Mouse (Mus musculus): ENCODE measurements around the gene Ace3. TPM values are rescaled to one million over a fixed set of nuclear protein-coding genes. Genes with fewer than 3 reads are reported as not detected.
A peak's percentile ranks its signal among the peaks of the same experiment; 100 is the strongest.

Ace3 gene
- polyA plus RNA-seq, 1 experiment from 2014 or later: not detected

- Histone ChIP-seq H3K36me3 (replicated peaks; ENCODE audit: insufficient read depth, low read length) (no peaks in the 10 kb centered on the region), H3K4me3 (ENCODE audit: low read depth, low read length) (no peak overlapping the region), H3K4me1 (ENCODE audit: insufficient read depth) (0 out of 2 replicates have a peak, but pooled peaks cover 3% of the 10 kb centered on the region), H3K9me3 (ENCODE audit: low read length) (no peaks in the 10 kb centered on the region), H3K27ac (ENCODE audit: low read depth) (no peak overlapping the region), H3K27me3 (ENCODE audit: insufficient read depth, low read length) (peaks cover 10% of the 10 kb centered on the region), H3K9ac (replicated peaks) (no peak overlapping the region), H3K4me2 (ENCODE audit: low read depth, low read length) (no peak overlapping the region)
- no peak for DNase-seq
- ATAC-seq: no peak
- TF ChIP-seq CTCF (IDR thresholded peaks at IDR 0.05; ENCODE audit: low read depth) (no peak), EP300 (IDR thresholded peaks at IDR 0.05; ENCODE audit: low read depth) (no peak)
- 6% methylated on average over 17 of the region's 17 CpGs for WGBS (ENCODE audit: insufficient replicate concordance)
These were observed 35.1 kb upstream of the Ace3 start for GRCm38 (mm10) chr11:105959355-105959754.

GRCm38 (mm10) chr11:105964691-105965090 is 29.8 kb upstream of the Ace3 start:
- DNase-seq: no peak
- Histone ChIP-seq H3K4me3 (ENCODE audit: low read depth, low read length) (no peak overlapping the region), H3K9me3 (ENCODE audit: low read length) (no peaks in the 10 kb centered on the region), H3K4me2 (ENCODE audit: low read depth, low read length) (no peak overlapping the region), H3K36me3 (replicated peaks; ENCODE audit: insufficient read depth, low read length) (no peaks in the 10 kb centered on the region), H3K4me1 (ENCODE audit: insufficient read depth) (peaks cover 5% of the 10 kb centered on the region; the same call in 1 of the 2 replicates), H3K27me3 (ENCODE audit: insufficient read depth, low read length) (peaks cover 38% of the 10 kb centered on the region), H3K9ac (replicated peaks) (no peak overlapping the region), H3K27ac (ENCODE audit: low read depth) (no peak overlapping the region)
- WGBS (ENCODE audit: insufficient replicate concordance): 66% methylated on average over 5 of the region's 5 CpGs
- TF ChIP-seq EP300 (IDR thresholded peaks at IDR 0.05; ENCODE audit: low read depth) (no peak), CTCF (IDR thresholded peaks at IDR 0.05; ENCODE audit: low read depth) (0 out of 2 replicates have a peak, but pooled peaks have one; percentile 30)
- ATAC-seq: no peak

GRCm38 (mm10) chr11:105966288-105966687 is 28.2 kb upstream of the Ace3 start:
- peaks cover 48% of the 10 kb centered on the region for H3K27me3 ChIP-seq (ENCODE audit: insufficient read depth, low read length)
- no peak for ATAC-seq
- WGBS (ENCODE audit: insufficient replicate concordance): 63% methylated on average over 4 of the region's 4 CpGs
- H3K9ac ChIP-seq (replicated peaks): no peak overlapping the region
- H3K4me1 ChIP-seq (ENCODE audit: insufficient read depth): peaks cover 5% of the 10 kb centered on the region; the same call in 1 of the 2 replicates
- H3K9me3 ChIP-seq (ENCODE audit: low read length): no peaks in the 10 kb centered on the region
- H3K4me3 ChIP-seq (ENCODE audit: low read depth, low read length): no peak overlapping the region
- TF ChIP-seq EP300 (IDR thresholded peaks at IDR 0.05; ENCODE audit: low read depth) (no peak), CTCF (IDR thresholded peaks at IDR 0.05; ENCODE audit: low read depth) (no peak)
- H3K36me3 ChIP-seq (replicated peaks; ENCODE audit: insufficient read depth, low read length): no peaks in the 10 kb centered on the region
- no peak for DNase-seq
- no peak overlapping the region for H3K4me2 ChIP-seq (ENCODE audit: low read depth, low read length)
- H3K27ac ChIP-seq (ENCODE audit: low read depth): no peak overlapping the region

GRCm38 (mm10) chr11:105967741-105968574 is 26.5 kb upstream of the Ace3 start, which contains the start of gene Ace:
Gene Ace (plus strand): TSS chr11:105967945.
- TF ChIP-seq EP300 (IDR thresholded peaks at IDR 0.05; ENCODE audit: low read depth) (no peak), CTCF (IDR thresholded peaks at IDR 0.05; ENCODE audit: low read depth) (no peak)
- Histone ChIP-seq H3K36me3 (replicated peaks; ENCODE audit: insufficient read depth, low read length) (no peaks in the 10 kb centered on the region), H3K27ac (ENCODE audit: low read depth) (no peak within 1 kb of the TSS), H3K9ac (replicated peaks) (no peak within 1 kb of the TSS; the same call in 1 of the 2 replicates), H3K4me3 (ENCODE audit: low read depth, low read length) (peak within 1 kb of the TSS; percentile 42), H3K27me3 (ENCODE audit: insufficient read depth, low read length) (peaks cover 53% of the 10 kb centered on the region), H3K4me1 (ENCODE audit: insufficient read depth) (peaks cover 5% of the 10 kb centered on the region; the same call in 1 of the 2 replicates), H3K9me3 (ENCODE audit: low read length) (no peaks in the 10 kb centered on the region), H3K4me2 (ENCODE audit: low read depth, low read length) (peak within 1 kb of the TSS; percentile 69)
- peak; percentile 35 for DNase-seq
- WGBS (ENCODE audit: insufficient replicate concordance): 2% methylated on average over 62 of the region's 76 CpGs
- no peak for ATAC-seq

GRCm38 (mm10) chr11:105968948-105969347 is 25.5 kb upstream of the Ace3 start:
- TF ChIP-seq EP300 (IDR thresholded peaks at IDR 0.05; ENCODE audit: low read depth): no peak
- TF ChIP-seq CTCF (IDR thresholded peaks at IDR 0.05; ENCODE audit: low read depth): no peak
- Histone ChIP-seq H3K9me3 (ENCODE audit: low read length) (no peaks in the 10 kb centered on the region), H3K27ac (ENCODE audit: low read depth) (no peak overlapping the region), H3K9ac (replicated peaks) (no peak overlapping the region), H3K36me3 (replicated peaks; ENCODE audit: insufficient read depth, low read length) (no peaks in the 10 kb centered on the region), H3K4me3 (ENCODE audit: low read depth, low read length) (no peak overlapping the region), H3K27me3 (ENCODE audit: insufficient read depth, low read length) (peaks cover 57% of the 10 kb centered on the region), H3K4me2 (ENCODE audit: low read depth, low read length) (no peak overlapping the region), H3K4me1 (ENCODE audit: insufficient read depth) (peaks cover 5% of the 10 kb centered on the region; the same call in 1 of the 2 replicates)
- 39% methylated on average over 10 of the region's 10 CpGs for WGBS (ENCODE audit: insufficient replicate concordance)
- DNase-seq (no peak), ATAC-seq (no peak)

- Histone ChIP-seq H3K4me1 (ENCODE audit: insufficient read depth) (peaks cover 5% of the 10 kb centered on the region; the same call in 1 of the 2 replicates), H3K27me3 (ENCODE audit: insufficient read depth, low read length) (peaks cover 59% of the 10 kb centered on the region), H3K4me3 (ENCODE audit: low read depth, low read length) (no peak overlapping the region), H3K4me2 (ENCODE audit: low read depth, low read length) (no peak overlapping the region), H3K36me3 (replicated peaks; ENCODE audit: insufficient read depth, low read length) (no peaks in the 10 kb centered on the region), H3K9me3 (ENCODE audit: low read length) (no peaks in the 10 kb centered on the region), H3K27ac (ENCODE audit: low read depth) (no peak overlapping the region), H3K9ac (replicated peaks) (no peak overlapping the region)
- peak; percentile 57 for TF ChIP-seq CTCF (IDR thresholded peaks at IDR 0.05; ENCODE audit: low read depth)
- TF ChIP-seq EP300 (IDR thresholded peaks at IDR 0.05; ENCODE audit: low read depth): no peak
- DNase-seq (peak; percentile 52), ATAC-seq (no peak)
- WGBS (ENCODE audit: insufficient replicate concordance): 25% methylated on average over 1 of the region's 1 CpGs
These were observed 25.0 kb upstream of the Ace3 start for GRCm38 (mm10) chr11:105969516-105969915.

Measured in liver, postnatal 0 days (tissue).